Mouse (Mus musculus): Measurements from ENCODE around the gene Kcnj14.

GRCm38 (mm10) chr7:45786661-45787413, 37.7 kb downstream of the Kcnj14 start:
- no peak for TF ChIP-seq GATA1 (IDR thresholded peaks at IDR 0.05; ENCODE audit: low read length)
- TF ChIP-seq TAL1 (IDR thresholded peaks at IDR 0.05; ENCODE audit: low read length): no peak

All from erythroblast, embryonic 14.5 days (primary cell).